Mouse (Mus musculus) thymus, adult 2 months (tissue): Measurements from ENCODE around the gene Smim20. TPM values are rescaled to one million over a fixed set of nuclear protein-coding genes. Genes with fewer than 3 reads are reported as not detected.

Experiments
- DNase-seq: peaks from one replicate; pipeline ENCODE4 v3.0.0; 2021
- H3K27ac ChIP-seq: fragments of 200-500 bp; 2 replicates; pipeline ENCODE4 v1.5.1; 2012; ENCODE audit warnings: low read length, control low read depth; ENCODE audit not compliant: control insufficient read depth, insufficient read depth
- H3K27me3 ChIP-seq: fragments of 200-500 bp; 2 replicates; pipeline ENCODE4 v1.6.1; 2012; ENCODE audit warnings: mild to moderate bottlenecking, low read length, moderate library complexity, mixed read lengths; ENCODE audit not compliant: control insufficient read depth, insufficient read depth
- H3K36me3 ChIP-seq: fragments of 200-500 bp; 2 replicates; pipeline ENCODE4 v1.6.1; 2012; ENCODE audit warnings: mild to moderate bottlenecking, low read length, moderate library complexity; ENCODE audit not compliant: control insufficient read depth, insufficient read depth
- H3K4me1 ChIP-seq: fragments of 200-500 bp; replicated peaks from 2 replicates; pipeline ENCODE4 v1.6.1; 2012; ENCODE audit warnings: low read length; ENCODE audit not compliant: control insufficient read depth, insufficient read depth
- H3K4me3 ChIP-seq: fragments of 200-500 bp; 2 replicates; pipeline ENCODE4 v1.5.1; 2012; ENCODE audit warnings: mild to moderate bottlenecking, low read length, control low read depth, moderate library complexity; ENCODE audit not compliant: control insufficient read depth, insufficient read depth
- CTCF ChIP-seq: fragments of 200-500 bp; IDR thresholded peaks from 2 replicates; pipeline ENCODE4 v1.5.1; 2012; ENCODE audit warnings: mild to moderate bottlenecking, control low read depth, low read length, moderate library complexity, borderline replicate concordance; ENCODE audit not compliant: control insufficient read depth, poor library complexity, insufficient read depth; ENCODE audit errors: extremely low read depth
- POLR2A ChIP-seq: fragments of 200-500 bp; IDR thresholded peaks from 2 replicates; pipeline ENCODE4 v1.6.1; 2012; ENCODE audit warnings: mild to moderate bottlenecking, low read length, control low read depth, moderate library complexity; ENCODE audit not compliant: control insufficient read depth, poor library complexity, insufficient read depth; ENCODE audit errors: extremely low read depth
- WGBS: fragments of 180-500 bp; shearing (Covaris S2); methylation state at CpG from one replicate; pipeline ENCODE4 v1.1.7; 2018; 5-methylcytosine and 5-hydroxymethylcytosine counted together
- polyA plus RNA-seq: library from polyadenylated mRNA; depleted of rRNA; stranded (reverse); fragments of >200 nt; gene quantifications from 2 replicates; pipeline ENCODE4 v1.2.3, GENCODE M21; 2012

Smim20 gene
- polyA plus RNA-seq, 1 experiment = 52.3 TPM

DNA sequence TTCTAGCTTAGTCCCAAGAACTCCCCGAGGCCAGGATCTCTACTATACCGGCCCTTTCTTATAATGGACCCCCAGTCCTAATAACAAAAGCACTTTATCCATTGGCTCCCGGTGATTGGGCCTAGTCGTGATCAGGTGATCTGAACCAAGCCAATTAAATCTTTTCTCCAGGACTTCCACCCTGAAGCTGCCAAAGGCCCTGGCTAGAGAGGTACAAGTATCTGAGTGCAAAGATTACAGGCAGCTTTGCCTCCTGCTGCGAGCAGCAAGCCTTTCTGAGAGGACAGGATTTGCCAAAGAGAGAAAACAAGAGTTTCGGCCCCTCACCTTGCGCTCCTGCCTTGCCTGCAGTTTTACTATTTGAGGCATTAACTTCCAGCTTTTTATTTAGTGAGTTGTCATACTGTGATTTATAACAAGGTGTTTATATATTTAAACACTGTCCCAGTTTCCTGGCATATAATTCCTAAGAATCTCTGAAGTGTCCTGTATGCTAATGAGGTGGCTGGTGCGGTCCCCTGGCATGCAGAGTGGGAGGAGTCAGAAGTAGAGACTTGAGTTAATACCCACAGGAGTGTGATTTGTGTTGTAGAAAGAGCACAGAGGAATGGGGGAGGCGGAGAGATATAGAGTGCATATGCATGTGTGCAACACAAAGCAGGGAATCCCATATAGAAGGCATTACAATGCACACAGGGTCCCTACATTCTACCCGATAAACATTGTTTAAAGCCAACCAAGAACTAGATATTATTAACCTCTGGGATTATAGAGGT, 36.2 kb downstream of the Smim20 start:
- H3K4me3 ChIP-seq = no peak overlapping the region
- no peak for DNase-seq
- WGBS = 95% methylated on average over 10 of the region's 10 CpGs

DNA sequence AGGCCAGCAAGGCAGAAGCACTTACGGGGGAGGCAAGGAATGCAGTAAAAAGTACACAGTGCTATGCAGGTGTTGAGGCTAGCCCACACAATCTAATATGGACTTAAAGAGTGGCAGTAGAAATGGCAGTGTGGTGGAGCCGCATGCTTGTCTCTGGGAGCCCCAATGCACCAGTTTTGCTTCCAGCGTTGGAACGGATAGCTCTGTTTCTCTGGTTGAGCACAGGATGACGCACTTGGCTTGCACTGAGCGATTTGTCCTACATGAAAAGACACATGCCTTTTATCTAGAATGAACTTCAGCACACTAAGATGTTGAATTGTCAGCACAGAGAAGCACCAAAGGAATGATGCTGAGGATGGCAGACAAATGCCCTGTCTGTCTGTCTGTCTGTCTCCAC, 37.1 kb downstream of the Smim20 start:
- DNase-seq = no peak
- Histone ChIP-seq H3K4me1 (no peaks in the 10 kb centered on the region), H3K27ac (no peak overlapping the region), H3K4me3 (no peak overlapping the region), H3K36me3 (no peaks in the 10 kb centered on the region), H3K27me3 (no peaks in the 10 kb centered on the region)
- 92% methylated on average over 6 of the region's 6 CpGs for WGBS
- TF ChIP-seq POLR2A = no peak
- TF ChIP-seq CTCF = no peak

More for the DNA sequence above, 36.2 kb downstream of the Smim20 start:
- Histone ChIP-seq H3K4me1 (no peaks in the 10 kb centered on the region), H3K27ac (no peak overlapping the region), H3K36me3 (no peaks in the 10 kb centered on the region), H3K27me3 (no peaks in the 10 kb centered on the region)
- no peak for TF ChIP-seq CTCF
- TF ChIP-seq POLR2A = no peak

DNA sequence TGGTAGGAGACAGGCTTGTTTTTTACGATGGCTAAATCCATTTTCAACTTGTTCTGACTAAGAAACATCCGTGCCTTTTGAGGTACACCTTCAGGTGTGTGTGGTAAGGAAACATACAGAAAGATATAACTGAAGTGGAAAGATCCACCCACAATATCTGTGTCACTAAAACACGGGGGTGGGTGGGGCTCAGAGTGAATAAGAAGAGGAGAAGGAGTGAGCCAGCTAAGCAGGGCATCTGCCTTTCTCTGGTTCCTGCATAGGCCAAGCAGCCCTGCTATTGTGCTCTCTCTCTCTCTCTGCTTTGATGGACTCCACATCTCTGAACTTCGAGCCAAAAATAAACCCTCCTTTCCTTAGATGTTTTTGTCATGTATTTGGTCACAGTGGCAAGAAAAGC, 38.1 kb downstream of the Smim20 start:
- Histone ChIP-seq H3K4me3 (no peak overlapping the region), H3K4me1 (no peaks in the 10 kb centered on the region), H3K27ac (no peak overlapping the region), H3K27me3 (no peaks in the 10 kb centered on the region), H3K36me3 (no peaks in the 10 kb centered on the region)
- TF ChIP-seq POLR2A (no peak), CTCF (no peak)
- no peak for DNase-seq
- 70% methylated on average over 4 of the region's 4 CpGs for WGBS

DNA sequence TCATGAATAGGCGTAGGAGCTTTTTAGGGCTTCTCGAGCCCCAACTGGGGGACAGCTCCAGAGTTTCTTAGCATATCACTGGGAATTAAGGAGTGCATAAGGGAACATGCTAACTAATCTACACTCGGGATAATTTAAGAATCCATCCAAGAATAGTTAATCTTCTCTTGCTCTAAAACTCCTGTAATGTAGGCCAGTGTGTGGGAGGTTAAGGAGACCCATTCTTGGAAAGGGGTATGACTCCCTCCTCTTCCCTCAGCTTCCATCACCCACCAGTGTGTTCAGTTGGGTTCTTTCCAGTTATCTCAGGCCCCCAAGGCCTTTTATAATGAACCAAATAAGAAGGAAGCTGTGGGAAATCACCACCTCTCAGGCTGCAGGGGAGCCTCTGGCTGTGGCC, 40.0 kb downstream of the Smim20 start:
- H3K4me3 ChIP-seq = no peak overlapping the region
- no peaks in the 10 kb centered on the region for H3K36me3 ChIP-seq
- DNase-seq = no peak
- 95% methylated on average over 3 of the region's 3 CpGs for WGBS
- no peak for TF ChIP-seq POLR2A
- no peak for TF ChIP-seq CTCF
- no peaks in the 10 kb centered on the region for H3K27me3 ChIP-seq
- no peak overlapping the region for H3K27ac ChIP-seq
- no peaks in the 10 kb centered on the region for H3K4me1 ChIP-seq

DNA sequence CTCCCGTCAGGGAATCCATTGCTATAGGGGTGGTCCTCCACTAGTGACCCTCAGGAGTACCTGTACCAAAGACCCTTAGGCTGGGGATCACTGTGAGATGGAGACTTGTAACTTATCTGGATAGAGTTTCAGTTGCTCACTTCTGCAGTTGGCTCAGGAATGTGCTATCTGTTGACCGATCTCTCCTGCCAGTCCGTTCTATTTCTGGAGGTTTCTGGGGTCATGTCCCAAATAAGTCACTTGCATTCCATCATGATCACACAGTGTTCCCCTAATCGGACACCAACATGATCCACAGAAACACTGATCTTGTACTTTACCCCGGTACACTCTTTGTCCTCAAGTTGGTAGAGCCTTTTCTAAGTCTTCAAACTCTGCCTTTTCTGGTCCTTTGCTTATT, 40.6 kb downstream of the Smim20 start:
- Histone ChIP-seq H3K27me3 (no peaks in the 10 kb centered on the region), H3K36me3 (no peaks in the 10 kb centered on the region), H3K27ac (no peak overlapping the region), H3K4me1 (no peaks in the 10 kb centered on the region), H3K4me3 (no peak overlapping the region)
- DNase-seq = no peak
- TF ChIP-seq POLR2A (no peak), CTCF (no peak)
- 92% methylated on average over 5 of the region's 5 CpGs for whole genome bisulfite sequencing

DNA sequence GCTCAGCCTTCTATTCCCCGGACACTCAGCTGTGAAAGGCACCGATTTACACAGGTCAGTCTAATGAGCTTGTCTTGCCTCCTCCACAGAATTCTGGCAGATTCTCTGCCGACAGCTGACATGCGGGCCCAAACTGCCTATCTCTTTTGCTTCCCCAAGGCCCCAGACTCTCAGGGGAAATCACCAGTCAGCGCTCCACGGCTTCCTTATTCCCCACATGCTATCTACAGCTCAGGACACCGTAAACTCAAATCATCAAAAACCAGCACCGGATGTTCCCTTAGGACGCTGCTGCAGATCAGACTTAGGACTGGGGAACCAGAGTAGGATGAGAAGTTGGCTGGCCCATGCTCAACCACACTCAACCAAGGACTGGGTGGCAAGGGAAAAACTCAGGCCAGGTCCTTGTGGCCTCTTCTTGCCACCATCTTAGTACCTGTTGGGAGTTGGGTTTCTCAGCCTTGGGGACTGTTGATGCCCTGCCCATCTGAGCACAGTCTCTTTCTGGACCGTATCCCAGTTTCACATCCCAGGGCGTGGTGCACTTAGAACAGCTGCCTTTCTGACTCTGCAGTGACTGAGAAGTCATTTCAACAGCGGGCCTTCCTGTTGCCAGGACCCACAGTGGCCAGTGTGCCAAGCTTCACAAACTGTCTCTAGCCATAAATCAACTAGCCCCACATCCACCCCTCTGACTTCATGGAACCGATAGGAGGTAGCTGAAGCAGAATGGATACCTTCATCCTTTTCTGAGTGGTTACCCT, 47.7 kb downstream of the Smim20 start:
- 95% methylated on average over 13 of the region's 13 CpGs for WGBS
- no peak for TF ChIP-seq POLR2A
- TF ChIP-seq CTCF = no peak
- no peaks in the 10 kb centered on the region for H3K36me3 ChIP-seq
- H3K27me3 ChIP-seq = no peaks in the 10 kb centered on the region
- no peak for DNase-seq
- no peak overlapping the region for H3K27ac ChIP-seq
- no peak overlapping the region for H3K4me3 ChIP-seq
- no peaks in the 10 kb centered on the region for H3K4me1 ChIP-seq

DNA sequence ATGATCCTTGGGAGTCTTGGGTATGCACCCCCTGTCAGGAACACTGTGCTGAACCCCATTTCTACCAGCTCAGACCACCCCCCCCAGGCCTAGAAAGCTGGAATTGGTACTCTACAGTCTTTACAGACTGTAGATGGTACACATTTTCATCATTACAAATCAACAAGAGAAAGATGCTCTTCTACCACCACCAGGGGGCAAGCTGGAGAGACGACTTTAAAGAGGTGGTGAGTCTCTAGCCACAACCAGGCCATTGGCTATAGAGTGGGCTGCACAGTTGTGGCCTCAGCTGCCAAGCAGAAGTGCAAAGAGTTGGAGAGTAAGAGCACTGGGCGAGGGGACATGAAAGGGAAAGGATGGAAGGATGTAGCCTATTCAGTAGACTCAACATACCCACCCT, 48.9 kb downstream of the Smim20 start:
- Histone ChIP-seq H3K27me3 (no peaks in the 10 kb centered on the region), H3K36me3 (no peaks in the 10 kb centered on the region), H3K4me1 (no peaks in the 10 kb centered on the region), H3K27ac (no peak overlapping the region), H3K4me3 (no peak overlapping the region)
- TF ChIP-seq POLR2A (no peak), CTCF (no peak)
- 66% methylated on average over 2 of the region's 2 CpGs for WGBS
- no peak for DNase-seq
